Mouse (Mus musculus): ENCODE results near the gene Terf2ip.

DNA sequence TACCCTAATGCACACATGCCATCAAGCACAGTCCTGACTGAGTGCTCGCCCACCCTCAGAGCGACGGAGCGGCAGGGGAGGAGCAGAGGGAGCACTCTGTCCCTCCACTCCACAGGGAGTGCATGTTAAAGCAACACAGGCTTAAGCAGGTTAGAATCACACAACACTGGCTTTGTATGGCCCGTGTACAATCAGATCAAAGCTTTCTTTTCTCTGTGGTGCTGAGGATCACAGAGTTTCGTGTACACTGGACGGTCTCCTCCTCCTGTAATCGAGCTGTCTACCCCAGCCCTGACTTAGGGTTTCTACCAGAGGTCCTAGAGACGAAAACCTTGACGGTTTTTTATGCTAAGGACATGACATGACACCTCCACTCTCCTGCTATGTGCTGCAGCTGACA is 42.7 kb upstream of the Terf2ip start:
- no peak for TF ChIP-seq CTCF (IDR thresholded peaks at IDR 0.05)
- no peak for TF ChIP-seq POLR2A (IDR thresholded peaks at IDR 0.05; ENCODE audit: insufficient read depth, low read depth, low read length)

All from heart, adult 2 months (tissue).